Mouse (Mus musculus) forebrain, embryonic 11.5 days (tissue): ENCODE data around the gene Ly6g6d. TPM values are rescaled to one million over a fixed set of nuclear protein-coding genes. Genes with fewer than 3 reads are reported as not detected.

ENCODE experiments used
- ATAC-seq: fragments of 200-750 bp; cut with Nextera tagmentation; replicated peaks from 2 replicates; pipeline ENCODE4 v1.8.0; 2017; ENCODE audit warnings: moderate TSS enrichment; ENCODE audit not compliant: low FRiP score
- DNase-seq: peaks from one replicate; pipeline ENCODE4 v3.0.0-alpha.2; 2017; ENCODE audit warnings: low spot score
- H3K27ac ChIP-seq: fragments of 300-500 bp; sonication (generic); 2 replicates; pipeline ENCODE4 v1.5.1; 2014; ENCODE audit warnings: low read depth, low read length
- H3K27me3 ChIP-seq: fragments of 300-500 bp; sonication (generic); 2 replicates; pipeline ENCODE4 v1.6.1; 2014; ENCODE audit warnings: mild to moderate bottlenecking, low read length, mixed read lengths; ENCODE audit not compliant: control insufficient read depth, insufficient read depth
- H3K36me3 ChIP-seq: fragments of 300-500 bp; sonication (generic); 2 replicates; pipeline ENCODE4 v1.6.1; 2014; ENCODE audit warnings: mild to moderate bottlenecking, low read length, moderate library complexity, mixed read lengths; ENCODE audit not compliant: control insufficient read depth, insufficient read depth
- H3K4me1 ChIP-seq: fragments of 300-500 bp; sonication (generic); replicated peaks from 2 replicates; pipeline ENCODE4 v1.6.1; 2014; ENCODE audit warnings: low read length, mixed read lengths; ENCODE audit not compliant: control insufficient read depth, insufficient read depth
- H3K4me2 ChIP-seq: fragments of 300-500 bp; sonication (generic); 2 replicates; pipeline ENCODE4 v1.6.1; 2014; ENCODE audit warnings: low read depth, mild to moderate bottlenecking, low read length, moderate library complexity, mixed read lengths; ENCODE audit not compliant: severe bottlenecking
- H3K4me3 ChIP-seq: fragments of 300-500 bp; sonication (generic); 2 replicates; pipeline ENCODE4 v1.5.1; 2014; ENCODE audit warnings: low read depth, low read length
- H3K9ac ChIP-seq: fragments of 300-500 bp; sonication (generic); 2 replicates; pipeline ENCODE4 v1.6.1; 2014; ENCODE audit warnings: low read length
- H3K9me3 ChIP-seq: fragments of 300-500 bp; sonication (generic); 2 replicates; pipeline ENCODE4 v1.6.1; 2016; ENCODE audit warnings: low read length, mixed read lengths; ENCODE audit not compliant: control insufficient read depth
- WGBS: fragments of 180-500 bp; shearing (Covaris S2); extraction: QIAGEN DNeasy Blood & Tissue Kit; methylation state at CpG from one replicate; pipeline ENCODE4 v1.1.7; 2014; 5-methylcytosine and 5-hydroxymethylcytosine counted together
- polyA plus RNA-seq: library from polyadenylated mRNA; unstranded; fragments of >200 nt; fragmentation: Nextera tagmentation; extraction: Ambion mirVana; gene quantifications from 2 replicates; pipeline ENCODE4 v1.2.1, GENCODE M21; 2014

Ly6g6d gene
- polyA plus RNA-seq, 1 experiment from 2014 or later, result 1.8 TPM

DNA sequence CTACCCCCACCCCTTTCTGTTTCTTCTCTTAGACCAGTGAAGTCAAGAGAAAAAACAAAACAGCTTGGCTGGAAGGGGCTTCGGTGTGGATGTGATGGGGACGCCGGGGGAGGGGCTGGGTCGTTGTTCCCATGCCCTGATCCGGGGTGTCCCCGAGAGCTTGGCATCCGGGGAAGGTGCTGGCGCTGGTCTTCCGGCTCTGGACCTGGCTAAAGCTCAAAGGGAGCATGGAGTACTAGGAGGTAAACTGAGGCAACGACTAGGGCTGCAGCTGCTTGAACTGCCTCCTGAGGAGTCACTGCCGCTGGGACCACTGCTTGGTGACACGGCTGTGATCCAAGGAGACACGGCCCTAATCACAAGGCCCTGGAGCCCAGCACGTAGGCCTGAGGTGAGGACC is 17.8 kb downstream of the Ly6g6d start:
- no peak for ATAC-seq
- H3K9me3 ChIP-seq, result no peaks in the 10 kb centered on the region
- peak overlapping the region; percentile 64 for H3K4me3 ChIP-seq
- 31% methylated on average over 14 of the region's 14 CpGs for WGBS
- H3K27me3 ChIP-seq, result peaks cover 3% of the 10 kb centered on the region; the same call in 1 of the 2 replicates
- peak overlapping the region; percentile 72 for H3K9ac ChIP-seq
- peaks cover 13% of the 10 kb centered on the region; the same call in 1 of the 2 replicates for H3K36me3 ChIP-seq
- H3K27ac ChIP-seq, result no peak overlapping the region
- peaks cover 17% of the 10 kb centered on the region for H3K4me1 ChIP-seq
- H3K4me2 ChIP-seq, result peak overlapping the region; percentile 73
- no peak for DNase-seq

DNA sequence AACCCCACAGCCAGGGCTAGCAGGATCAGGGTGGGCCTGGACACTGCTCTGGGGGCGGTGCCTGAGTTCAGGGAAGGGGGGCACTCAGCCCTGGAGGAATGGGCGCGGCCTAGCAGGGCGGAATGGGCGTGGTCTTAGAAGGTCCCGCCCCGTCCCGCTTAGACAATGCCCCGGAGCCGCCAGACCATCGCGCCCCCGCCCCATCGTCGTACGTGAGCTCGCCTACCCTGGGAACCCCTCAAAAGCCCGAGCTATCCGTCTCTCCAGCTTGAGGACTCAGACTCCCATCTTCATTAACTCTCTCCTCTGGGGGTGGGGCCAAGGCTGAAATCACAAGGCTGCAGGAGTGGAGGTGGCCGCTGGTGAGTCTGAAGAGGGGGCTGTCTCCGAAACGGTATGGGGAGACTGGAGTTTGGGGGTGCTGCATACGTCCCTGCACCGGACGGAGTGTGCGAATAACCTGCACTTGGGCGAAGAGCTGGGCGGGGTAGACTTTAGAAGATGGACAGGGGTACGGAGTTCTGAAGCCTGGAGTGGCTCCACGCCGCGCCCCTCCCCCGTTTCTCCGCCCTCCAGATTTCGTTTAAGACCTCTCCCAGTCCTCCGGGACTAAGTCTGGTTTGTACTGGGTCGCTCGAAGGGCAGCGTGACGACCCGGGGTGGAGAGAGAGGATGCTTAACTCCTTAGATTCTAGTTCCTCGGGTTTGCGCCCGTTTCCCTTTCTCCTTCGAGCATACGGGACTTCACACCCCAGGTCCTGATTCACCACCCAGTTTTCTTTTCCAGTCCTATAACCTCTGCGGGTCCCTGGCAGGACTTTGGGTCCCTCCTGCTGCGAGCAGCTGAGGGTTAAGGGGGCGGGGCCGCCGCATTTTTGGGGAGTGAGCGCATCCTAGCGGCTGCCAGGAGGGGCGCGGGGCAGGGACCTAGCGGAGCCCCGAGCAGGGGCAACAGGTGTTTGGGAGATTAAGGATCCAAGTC is 18.7 kb downstream of the Ly6g6d start, which contains the start of gene Ddah2:
Ddah2 (plus strand) TSS at position 125 of the 982 bp plus-strand sequence.
- Histone ChIP-seq H3K4me1 (peaks cover 12% of the 10 kb centered on the region), H3K27ac (peak within 1 kb of the TSS; percentile 74), H3K4me2 (peak within 1 kb of the TSS; percentile 73), H3K4me3 (peak within 1 kb of the TSS; percentile 64), H3K9ac (peak within 1 kb of the TSS; percentile 72), H3K27me3 (peaks cover 3% of the 10 kb centered on the region; the same call in 1 of the 2 replicates), H3K9me3 (no peaks in the 10 kb centered on the region; the same call in 1 of the 2 replicates), H3K36me3 (peaks cover 15% of the 10 kb centered on the region; the same call in 1 of the 2 replicates)
- DNase-seq (peak; percentile 97), ATAC-seq (peak; percentile 91)
- under 1% methylated on average over 56 of the region's 57 CpGs for WGBS

DNA sequence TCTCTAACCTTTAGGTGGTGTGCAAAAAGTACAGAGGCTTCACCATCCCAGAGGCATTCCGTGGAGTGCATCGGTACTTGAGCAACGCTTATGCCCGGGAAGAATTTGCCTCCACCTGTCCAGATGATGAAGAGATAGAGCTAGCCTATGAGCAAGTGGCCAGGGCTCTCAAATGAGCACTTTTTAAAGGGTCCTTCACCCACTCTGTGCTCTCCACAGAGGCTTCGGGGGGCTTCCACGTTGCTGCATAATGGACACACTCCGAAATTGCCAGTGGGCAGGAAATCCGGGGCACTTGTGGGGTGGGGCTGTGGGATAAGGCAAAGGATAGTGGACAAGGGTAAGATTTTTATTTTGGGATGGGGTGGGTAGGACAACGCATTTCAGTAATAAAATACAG is 19.5 kb downstream of the Ly6g6d start:
- Histone ChIP-seq H3K4me1 (peaks cover 12% of the 10 kb centered on the region), H3K27ac (no peak overlapping the region; the same call in 1 of the 2 replicates), H3K36me3 (peaks cover 18% of the 10 kb centered on the region), H3K4me2 (peak overlapping the region; percentile 73; the same call in 1 of the 2 replicates), H3K27me3 (no peaks in the 10 kb centered on the region), H3K4me3 (no peak overlapping the region; the same call in 1 of the 2 replicates), H3K9ac (peak overlapping the region; percentile 23; the same call in 1 of the 2 replicates), H3K9me3 (no peaks in the 10 kb centered on the region; the same call in none of the 2 replicates)
- 0 out of 2 replicates have a peak, but pooled peaks have one; percentile 1 for ATAC-seq
- DNase-seq, result no peak
- 78% methylated on average over 9 of the region's 9 CpGs for WGBS

DNA sequence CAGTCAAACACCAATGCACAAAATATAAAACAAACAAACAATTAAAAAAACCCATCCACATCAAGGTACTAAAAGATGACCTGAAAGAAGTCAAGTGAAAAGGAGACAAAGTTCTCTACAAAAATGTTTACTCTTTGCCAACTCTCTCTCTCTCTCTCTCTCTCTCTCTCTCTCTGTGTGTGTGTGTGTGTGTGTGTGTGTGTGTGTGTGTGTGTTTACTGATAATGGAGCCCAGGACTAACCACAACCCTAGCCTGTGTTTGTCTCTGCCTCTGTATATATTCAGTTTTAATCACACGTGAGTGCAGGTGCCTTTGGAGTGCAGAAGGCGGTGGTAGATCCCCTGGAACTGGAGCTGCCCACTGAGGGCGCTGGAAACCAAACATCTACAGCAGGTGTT is 20.8 kb downstream of the Ly6g6d start:
- H3K36me3 ChIP-seq, result peaks cover 18% of the 10 kb centered on the region

DNA sequence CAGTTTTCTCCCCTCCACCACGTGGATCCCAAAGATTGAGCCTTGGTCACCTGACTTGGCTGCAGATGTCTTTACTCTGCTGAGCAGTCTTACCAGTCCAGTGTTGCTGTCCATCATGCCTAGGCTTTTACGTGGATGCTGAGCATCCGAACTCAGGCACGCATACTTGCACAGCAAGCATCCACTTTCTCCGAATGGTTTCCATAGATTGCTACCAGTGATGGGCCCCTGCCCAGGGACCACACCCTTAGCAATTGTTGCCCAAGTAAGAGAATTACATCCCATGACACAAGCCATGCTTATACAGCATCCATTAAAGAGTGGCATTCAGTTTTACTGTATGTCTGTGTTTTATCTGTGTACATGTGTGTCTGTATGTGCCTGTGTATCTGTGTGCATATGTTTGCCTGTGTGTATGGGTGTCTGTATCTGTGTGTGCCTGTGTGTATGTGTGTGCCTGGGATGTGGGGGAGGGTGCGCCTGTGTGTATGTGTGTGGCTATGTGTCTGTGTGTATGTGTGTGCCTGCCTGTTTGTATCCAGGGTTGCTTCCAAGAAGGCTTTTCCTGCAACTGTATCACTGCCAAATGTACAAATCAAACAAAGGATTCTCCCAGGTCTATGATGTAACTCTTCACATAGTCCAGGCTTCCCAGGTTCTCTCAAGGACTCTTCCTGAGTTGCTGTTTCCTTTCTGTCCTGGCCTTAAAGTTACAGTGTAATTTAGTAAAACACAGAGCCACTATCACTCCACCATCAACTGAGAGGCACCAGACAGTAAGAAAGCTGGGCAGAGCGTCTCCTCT is 22.0 kb downstream of the Ly6g6d start:
- 95% methylated on average over 7 of the region's 7 CpGs for WGBS
- Histone ChIP-seq H3K4me1 (peaks cover 21% of the 10 kb centered on the region), H3K9ac (no peak overlapping the region), H3K27me3 (no peaks in the 10 kb centered on the region), H3K27ac (no peak overlapping the region), H3K4me3 (no peak overlapping the region), H3K9me3 (no peaks in the 10 kb centered on the region; the same call in none of the 2 replicates), H3K36me3 (peaks cover 11% of the 10 kb centered on the region), H3K4me2 (no peak overlapping the region)
- ATAC-seq, result no peak
- DNase-seq, result no peak

More for the DNA sequence above, 20.8 kb downstream of the Ly6g6d start:
- Histone ChIP-seq H3K27me3 (no peaks in the 10 kb centered on the region), H3K4me2 (no peak overlapping the region), H3K4me3 (no peak overlapping the region), H3K27ac (no peak overlapping the region), H3K4me1 (peaks cover 14% of the 10 kb centered on the region), H3K9ac (no peak overlapping the region), H3K9me3 (no peaks in the 10 kb centered on the region; the same call in none of the 2 replicates)
- ATAC-seq (no peak), DNase-seq (no peak)
- WGBS, result 78% methylated on average over 3 of the region's 3 CpGs

DNA sequence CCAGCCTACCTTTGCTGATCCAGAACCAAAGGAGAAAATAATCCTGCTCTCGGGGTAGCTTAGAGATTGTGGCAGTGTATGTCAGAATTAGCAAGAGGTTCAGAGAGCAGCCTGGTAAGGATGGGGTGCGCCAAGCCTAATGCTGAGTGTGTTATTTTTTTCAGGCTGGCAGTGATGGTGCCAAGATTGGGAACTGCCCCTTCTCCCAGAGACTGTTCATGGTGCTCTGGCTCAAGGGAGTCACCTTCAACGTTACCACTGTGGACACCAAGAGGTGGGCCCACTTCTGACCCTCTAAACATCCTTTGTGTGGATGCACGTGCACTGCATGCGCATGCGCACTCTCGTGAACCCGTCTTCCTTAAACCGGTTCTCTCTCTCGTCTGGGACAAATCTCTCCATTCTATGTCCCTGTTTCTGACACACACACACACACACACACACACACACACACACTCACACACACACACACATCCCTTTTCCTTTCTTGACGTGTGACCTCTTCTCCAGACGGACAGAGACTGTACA is 25.5 kb downstream of the Ly6g6d start:
- ATAC-seq, result no peak
- 87% methylated on average over 12 of the region's 12 CpGs for WGBS
- Histone ChIP-seq H3K36me3 (peaks cover 11% of the 10 kb centered on the region), H3K27me3 (no peaks in the 10 kb centered on the region), H3K9me3 (no peaks in the 10 kb centered on the region; the same call in none of the 2 replicates), H3K4me3 (peak overlapping the region; percentile 58; the same call in 1 of the 2 replicates), H3K9ac (peak overlapping the region; percentile 74), H3K4me2 (peak overlapping the region; percentile 88), H3K27ac (peak overlapping the region; percentile 91), H3K4me1 (peaks cover 25% of the 10 kb centered on the region)
- no peak for DNase-seq

DNA sequence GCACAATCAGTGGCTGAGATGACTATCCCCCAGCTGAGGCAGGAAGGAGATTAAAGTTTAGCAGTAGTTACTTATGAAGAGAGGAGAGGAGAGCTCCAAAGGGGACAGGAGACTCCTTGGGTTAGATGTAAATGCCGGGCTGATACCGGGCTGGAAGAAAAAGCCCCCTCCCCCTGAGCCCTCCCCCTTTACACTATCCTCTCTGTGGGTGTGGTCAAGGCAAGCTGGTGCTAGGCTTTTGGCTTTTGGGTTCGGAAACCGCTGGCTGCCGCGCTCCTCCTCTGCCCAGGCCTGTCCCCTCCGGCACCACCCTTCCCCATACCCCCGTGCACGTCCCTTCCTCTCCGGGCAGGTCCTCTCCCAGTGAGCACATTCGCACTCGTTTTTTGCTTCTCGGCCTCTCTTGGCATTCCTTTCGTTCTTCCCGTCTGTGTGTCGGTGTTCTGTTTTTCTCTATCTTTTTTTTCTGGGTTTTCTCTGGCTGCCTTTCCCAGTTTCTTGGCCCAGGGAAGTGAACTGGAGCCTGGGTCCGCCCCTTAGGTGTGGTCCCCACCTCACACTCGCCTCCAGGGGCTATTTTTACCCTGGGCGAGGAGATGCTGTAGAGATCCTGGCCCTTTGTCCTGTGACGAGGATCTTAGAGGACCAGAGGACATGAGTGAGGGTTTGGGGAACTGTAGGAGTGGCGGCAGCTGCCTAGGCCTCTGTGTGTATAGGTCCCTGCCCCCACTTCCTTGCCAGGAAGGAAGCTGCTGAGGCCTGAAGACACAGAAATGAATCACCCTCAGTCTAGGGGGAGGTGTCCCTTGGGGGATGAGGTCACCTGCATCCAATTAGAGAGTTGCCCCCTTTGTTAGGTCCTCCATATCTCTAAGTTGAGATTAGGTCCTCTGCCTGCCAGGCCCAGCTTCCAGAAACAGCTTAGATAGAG is 26.4 kb downstream of the Ly6g6d start:
- Histone ChIP-seq H3K9ac (peak overlapping the region; percentile 74), H3K9me3 (no peaks in the 10 kb centered on the region; the same call in none of the 2 replicates), H3K4me2 (peak overlapping the region; percentile 88), H3K4me1 (peaks cover 29% of the 10 kb centered on the region), H3K4me3 (peak overlapping the region; percentile 58), H3K36me3 (peaks cover 11% of the 10 kb centered on the region), H3K27ac (peak overlapping the region; percentile 91), H3K27me3 (no peaks in the 10 kb centered on the region)
- ATAC-seq (peak; percentile 43), DNase-seq (peak; percentile 81)
- WGBS, result 2% methylated on average over 21 of the region's 21 CpGs
